ENCODE assay signal across 23 mouse cellular contexts in genomic region chr11:61270406-61270805, GRCm38 (mm10).
"Had no signal": no experiment of that assay in that cellular context is flagged by ENCODE, and none has a peak within 500 bp of the region (broad histone marks: within the 10 kb centered on the region; RNA-seq: fewer than 3 reads in every experiment).

No protein-coding gene starts in this region.

- H3K9me3 ChIP-seq: heart, embryonic 13.5 days; heart, embryonic 15.5 days; hindbrain, embryonic 13.5 days; hindbrain, embryonic 15.5 days; limb, embryonic 13.5 days; limb, embryonic 15.5 days; liver, embryonic 13.5 days; liver, embryonic 15.5 days had no signal

- ATAC-seq: hindbrain, postnatal 0 days; intestine, embryonic 16.5 days had no signal

- H3K27me3 ChIP-seq: heart, embryonic 13.5 days; heart, embryonic 15.5 days; hindbrain, embryonic 15.5 days; limb, embryonic 15.5 days; liver, embryonic 13.5 days; liver, embryonic 15.5 days had no signal

- H3K27ac ChIP-seq: heart, adult 2 months; heart, embryonic 13.5 days; heart, embryonic 15.5 days; hindbrain, embryonic 13.5 days; hindbrain, embryonic 15.5 days; hindbrain, postnatal 0 days; limb, embryonic 13.5 days; limb, embryonic 15.5 days; liver, embryonic 13.5 days; liver, embryonic 15.5 days had no signal

- H3K36me3 ChIP-seq: heart, embryonic 13.5 days; heart, embryonic 15.5 days; hindbrain, embryonic 13.5 days; hindbrain, embryonic 15.5 days; limb, embryonic 13.5 days; limb, embryonic 15.5 days; liver, embryonic 13.5 days; liver, embryonic 15.5 days had no signal

- H3K4me1 ChIP-seq: limb, embryonic 15.5 days had no signal

- H3K4me2 ChIP-seq: heart, embryonic 11.5 days; heart, embryonic 13.5 days; heart, embryonic 15.5 days; hindbrain, embryonic 13.5 days; hindbrain, embryonic 15.5 days; limb, embryonic 13.5 days; limb, embryonic 15.5 days; liver, embryonic 11.5 days; liver, embryonic 13.5 days; liver, embryonic 15.5 days had no signal

- H3K9ac ChIP-seq: heart, embryonic 13.5 days; heart, embryonic 15.5 days; hindbrain, embryonic 13.5 days; hindbrain, embryonic 15.5 days; limb, embryonic 13.5 days; limb, embryonic 15.5 days; liver, embryonic 13.5 days; liver, embryonic 15.5 days had no signal

- H3K4me3 ChIP-seq: heart, adult 2 months; heart, embryonic 13.5 days; heart, embryonic 15.5 days; hindbrain, embryonic 13.5 days; hindbrain, embryonic 15.5 days; limb, embryonic 13.5 days; limb, embryonic 15.5 days; liver, embryonic 13.5 days; liver, embryonic 15.5 days had no signal

- DNase-seq: gastrocnemius, postnatal 14 days; gastrocnemius, postnatal 36 days; heart, adult 11 months; heart, postnatal 14 days; heart, postnatal 36 days; kidney, adult 11 months; kidney, postnatal 14 days; layer of hippocampus, adult 9-11 months; layer of hippocampus, postnatal 36 days; left cerebral cortex, postnatal 4 days; liver, embryonic 13.5 days had no signal
